Comparison of ENCODE assay signal across 7 mouse cellular contexts in genomic region chrX:105069671-105070503, GRCm38 (mm10). TPM values are rescaled to one million over a fixed set of nuclear protein-coding genes. Genes with fewer than 3 reads are reported as not detected.
DNase-seq lines count a peak whose midpoint lies in the region; ATAC-seq lines count a peak whose summit lies in the region.

No protein-coding gene starts in this region.

- under 1% methylated on average over 32 of the region's 32 CpGs for WGBS in intestine, embryonic 15.5 days
- WGBS in midbrain, embryonic 10.5 days = under 1% methylated on average over 32 of the region's 32 CpGs

- intact Hi-C loops in gastrocnemius, postnatal 36 days (cut with DNase I) = no loop called here
- intact Hi-C loops in left cerebral cortex, postnatal 25 days (cut with DNase I) = no loop called here

- H3K9ac ChIP-seq in intestine, embryonic 15.5 days = peak overlapping the region; percentile 47

- peak overlapping the region; percentile 56 for H3K4me3 ChIP-seq in intestine, embryonic 15.5 days (replicated peaks)
- H3K4me3 ChIP-seq in midbrain, embryonic 10.5 days = peak overlapping the region; percentile 72

- peak; percentile 85 for DNase-seq in adrenal gland, adult 8-10 months
- DNase-seq in embryo, embryonic 11.5 days (ENCODE audit: low read depth, low spot score) = peak; percentile 73
- DNase-seq in gastrocnemius, postnatal 36 days = peak; percentile 26 to 72
- DNase-seq in left cerebral cortex, postnatal 25 days (ENCODE audit: low spot score in 2 of 2) = peak; percentile 91 to 92
- peak; percentile 81 for DNase-seq in midbrain, embryonic 10.5 days (ENCODE audit: low spot score)
- peak; percentile 71 for DNase-seq in skeletal muscle tissue, adult 2 months (ENCODE audit: low read depth, low spot score)

- ATAC-seq in intestine, embryonic 15.5 days = peak; percentile 98

- H3K27ac ChIP-seq in intestine, embryonic 15.5 days = no peak overlapping the region
- peak overlapping the region; percentile 84 for H3K27ac ChIP-seq in midbrain, embryonic 10.5 days (replicated peaks)

- H3K4me2 ChIP-seq in intestine, embryonic 15.5 days (replicated peaks) = peak overlapping the region; percentile 51

- no peaks in the 10 kb centered on the region for H3K4me1 ChIP-seq in intestine, embryonic 15.5 days (replicated peaks)
- peaks cover 6% of the 10 kb centered on the region for H3K4me1 ChIP-seq in midbrain, embryonic 10.5 days

- H3K36me3 ChIP-seq in intestine, embryonic 15.5 days = no peaks in the 10 kb centered on the region
- peaks cover 35% of the 10 kb centered on the region for H3K36me3 ChIP-seq in midbrain, embryonic 10.5 days

- H3K27me3 ChIP-seq in intestine, embryonic 15.5 days (replicated peaks) = no peaks in the 10 kb centered on the region
- 0 out of 2 replicates have a peak, but pooled peaks cover 1% of the 10 kb centered on the region for H3K27me3 ChIP-seq in midbrain, embryonic 10.5 days (ENCODE audit: low read depth, poor library complexity, severe bottlenecking)

- no peaks in the 10 kb centered on the region for H3K9me3 ChIP-seq in intestine, embryonic 15.5 days
- H3K9me3 ChIP-seq in midbrain, embryonic 10.5 days (replicated peaks) = no peaks in the 10 kb centered on the region

RNA-seq across cellular contexts. Expression of gene Pbdc1, which starts 9.7 kb away (rescaled TPM):
- 10 to 100 TPM; 17.5 to 19.7 (median 18.0) TPM for total RNA-seq in adrenal gland, adult 8-10 months (2022)
- total RNA-seq in gastrocnemius, postnatal 36 days (2021) = 1 to 10 TPM; 5.4 to 7.6 TPM
- polyA plus RNA-seq in intestine, embryonic 15.5 days (2015; fragmentation: Nextera tagmentation; extraction: Ambion mirVana) = 58.2 and 62.7 TPM in 2 replicates
- 10 to 100 TPM; 18.3 to 18.9 TPM for total RNA-seq in left cerebral cortex, postnatal 25 days (2021)
- 77.0 and 81.7 TPM in 2 replicates for polyA plus RNA-seq in midbrain, embryonic 10.5 days (2016; fragmentation: Nextera tagmentation; extraction: Ambion mirVana)

RNA-seq across cellular contexts. Expression of gene Magee1, which starts 50.3 kb away (rescaled TPM):
- 10 to 100 TPM; 17.9 to 21.8 (median 19.2) TPM for total RNA-seq in adrenal gland, adult 8-10 months (2022)
- total RNA-seq in gastrocnemius, postnatal 36 days (2021) = 1 to 10 TPM; 1.1 to 1.2 TPM
- polyA plus RNA-seq in intestine, embryonic 15.5 days (2015; fragmentation: Nextera tagmentation; extraction: Ambion mirVana) = 15.6 and 16.1 TPM in 2 replicates
- 100 to 1,000 TPM; 144 to 147 TPM for total RNA-seq in left cerebral cortex, postnatal 25 days (2021)
- 31.1 and 45.2 TPM in 2 replicates for polyA plus RNA-seq in midbrain, embryonic 10.5 days (2016; fragmentation: Nextera tagmentation; extraction: Ambion mirVana)

Comparison
In these comparisons a context has a peak if more than half of its experiments do, and no peak if none do; other contexts are left out.
1. RNA of gene Magee1, which starts 50.3 kb away (total RNA-seq): 144 to 147 TPM in left cerebral cortex, postnatal 25 days and 17.9 to 21.8 TPM in adrenal gland, adult 8-10 months; 1.1 to 1.2 TPM in gastrocnemius, postnatal 36 days; every median in the first group is over 4 times any median in the second.
2. Peak in every context shown above with its lines, with median percentiles within 50 percentile points of each other: DNase-seq.